Mouse (Mus musculus) cerebellum, adult 18-20 months (tissue): ENCODE results near the gene Vav1.

Source experiments
- DNase-seq, 2 experiments: peaks; one replicate each; pipeline ENCODE4 v3.0.0; 2021

Gene Vav1

GRCm38 (mm10) chr17:57283906-57284305 is 5.0 kb downstream of the Vav1 start:
- no peak for DNase-seq

GRCm38 (mm10) chr17:57285077-57285476 is 6.2 kb downstream of the Vav1 start:
- DNase-seq: no peak

GRCm38 (mm10) chr17:57286718-57287355 is 7.9 kb downstream of the Vav1 start:
- no peak for DNase-seq

DNA sequence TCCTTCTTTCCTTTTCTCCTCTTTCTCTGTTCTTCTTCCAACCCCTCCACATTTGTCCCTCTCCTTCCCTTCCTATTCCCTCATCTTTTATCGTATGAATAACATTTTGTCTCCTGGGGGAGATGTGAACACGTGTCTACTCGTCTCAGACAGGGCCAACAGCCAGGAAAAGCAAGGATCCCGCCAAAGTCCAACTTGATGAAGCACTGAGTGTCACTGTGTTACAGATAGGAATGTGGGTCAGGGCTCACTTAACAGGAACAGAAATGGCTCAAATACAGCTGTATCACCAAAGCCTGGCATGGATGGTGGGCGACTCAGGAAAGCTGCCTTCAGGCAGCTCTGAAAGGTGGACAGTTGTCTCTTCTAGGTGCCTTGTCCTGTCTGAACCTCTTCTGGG is 10.4 kb downstream of the Vav1 start:
- no peak for DNase-seq

DNA sequence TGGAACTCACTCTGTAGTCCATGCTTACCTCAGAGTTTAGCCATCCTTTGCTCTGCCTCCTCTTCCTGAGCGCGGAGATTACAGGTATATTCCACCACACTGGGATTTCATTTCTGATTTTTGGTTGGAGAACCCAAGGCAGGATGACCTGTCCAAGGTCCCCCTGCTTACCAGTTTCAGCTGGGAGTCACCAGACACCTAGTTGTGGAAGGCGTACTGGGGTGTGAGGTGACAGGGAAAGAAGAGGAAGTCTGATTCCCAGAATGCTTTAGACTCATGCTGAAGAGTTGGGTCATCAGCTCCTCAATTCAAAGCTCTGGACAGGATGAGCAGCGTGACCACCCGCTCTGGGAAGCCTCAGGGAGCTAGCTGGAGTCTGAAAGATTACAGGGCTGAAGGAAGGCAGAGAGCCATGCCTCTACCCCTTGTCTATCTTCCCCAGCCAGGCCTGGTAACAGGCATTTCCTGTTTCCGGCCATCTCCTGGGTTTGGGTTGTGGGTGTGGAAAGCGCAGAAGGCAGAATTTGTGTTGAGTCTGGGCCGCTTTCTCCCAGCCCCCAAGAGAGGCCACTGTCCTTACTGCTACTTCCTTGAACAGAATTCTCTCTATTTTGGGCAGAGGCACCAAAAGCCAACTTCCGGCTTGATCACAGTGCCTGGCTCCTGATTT is 11.2 kb downstream of the Vav1 start:
- DNase-seq: no peak

GRCm38 (mm10) chr17:57290671-57291055 is 11.8 kb downstream of the Vav1 start:
- DNase-seq: no peak

- no peak for DNase-seq
These were observed 13.4 kb downstream of the Vav1 start for GRCm38 (mm10) chr17:57292302-57292701.

- DNase-seq: no peak
These were observed 14.1 kb downstream of the Vav1 start for GRCm38 (mm10) chr17:57292968-57293367.

DNA sequence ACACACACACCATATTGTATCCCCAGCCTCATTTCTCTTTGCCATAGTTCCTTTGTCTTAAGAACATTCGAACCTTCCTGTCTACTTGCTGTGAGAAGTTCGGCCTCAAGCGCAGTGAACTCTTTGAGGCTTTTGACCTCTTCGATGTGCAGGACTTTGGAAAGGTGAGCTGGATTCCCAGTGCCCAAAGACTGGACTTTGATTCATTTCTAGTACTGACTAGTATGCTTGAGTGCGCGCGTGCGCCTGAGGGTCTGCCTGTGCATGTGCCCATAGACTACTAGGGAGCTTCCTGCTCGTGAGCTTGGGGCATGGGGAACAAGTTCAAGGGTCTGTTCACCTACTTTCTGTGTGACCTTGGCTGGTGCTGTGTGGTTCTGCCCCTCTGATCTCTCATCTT is 17.0 kb downstream of the Vav1 start:
- no peak for DNase-seq

GRCm38 (mm10) chr17:57297040-57297439 is 18.1 kb downstream of the Vav1 start:
- no peak for DNase-seq

- no peak for DNase-seq
These were observed 26.7 kb downstream of the Vav1 start for GRCm38 (mm10) chr17:57305593-57305992.

GRCm38 (mm10) chr17:57307074-57307473 is 28.2 kb downstream of the Vav1 start:
- no peak for DNase-seq

DNA sequence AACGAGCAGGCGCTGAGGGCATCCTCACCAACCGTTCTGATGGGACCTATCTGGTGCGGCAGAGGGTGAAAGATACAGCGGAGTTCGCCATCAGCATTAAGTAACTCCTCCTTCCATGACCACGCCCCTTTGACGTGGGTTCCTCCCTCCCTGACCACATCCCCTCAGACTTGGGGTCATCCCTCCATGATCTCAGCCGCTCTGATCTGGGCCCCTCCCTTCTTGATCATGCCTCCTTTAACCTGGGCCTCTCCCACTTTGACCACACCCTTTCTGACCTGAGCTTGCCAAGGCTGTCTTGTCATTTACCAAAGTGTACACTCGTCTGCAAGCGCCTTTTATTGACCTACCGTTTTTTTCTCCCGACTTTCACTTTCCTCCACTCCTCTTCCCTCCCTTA is 32.9 kb downstream of the Vav1 start:
- no peak for DNase-seq

GRCm38 (mm10) chr17:57327615-57328014 is 48.7 kb downstream of the Vav1 start:
- peak in 1 of 2 experiments; percentile 17 for DNase-seq

DNA sequence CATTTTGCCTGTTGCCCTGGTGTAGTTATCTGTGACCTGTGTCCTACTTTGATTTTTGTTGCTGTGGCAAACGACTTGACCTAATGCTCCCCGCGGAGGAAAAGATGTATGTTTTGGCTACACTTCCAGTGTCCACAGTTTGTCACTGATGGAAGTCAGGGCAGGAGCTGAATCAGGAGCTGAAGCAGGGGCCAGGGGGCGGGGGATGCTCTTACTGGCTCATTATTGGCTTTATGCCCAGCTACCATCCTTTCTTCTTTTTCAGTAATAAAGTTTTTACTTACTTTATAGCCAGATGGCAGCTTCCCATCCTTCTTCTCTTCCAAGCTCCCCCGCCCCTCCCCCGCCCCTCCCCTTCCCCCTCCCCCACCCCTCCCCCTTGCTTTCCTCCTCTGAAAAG is 50.0 kb downstream of the Vav1 start:
- DNase-seq: no peak

- no peak for DNase-seq
These were observed 52.1 kb downstream of the Vav1 start for GRCm38 (mm10) chr17:57330993-57331392.

- DNase-seq: no peak
These were observed 53.3 kb downstream of the Vav1 start for GRCm38 (mm10) chr17:57332241-57332640.

- no peak for DNase-seq
These were observed 55.3 kb downstream of the Vav1 start for GRCm38 (mm10) chr17:57334001-57334760.

GRCm38 (mm10) chr17:57334761-57335150 is 55.9 kb downstream of the Vav1 start:
- peak; percentile 74 to 85 for DNase-seq

- peak in 1 of 2 experiments; percentile 7 for DNase-seq
These were observed 56.3 kb downstream of the Vav1 start for GRCm38 (mm10) chr17:57335194-57335593.

GRCm38 (mm10) chr17:57335673-57336303 is 56.9 kb downstream of the Vav1 start:
- peak; percentile 82 to 89 for DNase-seq

- no peak for DNase-seq
These were observed 59.1 kb downstream of the Vav1 start for GRCm38 (mm10) chr17:57337996-57338395.

GRCm38 (mm10) chr17:57339298-57339697 is 60.4 kb downstream of the Vav1 start:
- DNase-seq: no peak

GRCm38 (mm10) chr17:57341568-57341967 is 62.7 kb downstream of the Vav1 start:
- DNase-seq: no peak
